Mouse (Mus musculus) G1E (cell line): Measurements from ENCODE around the gene Acad12.

Source experiments
- CTCF ChIP-seq: IDR thresholded peaks from 2 replicates; pipeline ENCODE4 v1.5.1; 2012; ENCODE audit warnings: low read depth, low read length, inconsistent platforms, mixed read lengths
- GATA1 ChIP-seq: IDR thresholded peaks from 2 replicates; pipeline ENCODE4 v1.6.1; 2012; ENCODE audit warnings: borderline replicate concordance, low read length, inconsistent platforms, mixed read lengths
- GATA2 ChIP-seq: IDR thresholded peaks from 2 replicates; pipeline ENCODE4 v1.6.1; 2012; ENCODE audit warnings: low read depth, low read length, inconsistent platforms, borderline replicate concordance
- POLR2AphosphoS5 ChIP-seq: IDR thresholded peaks from 2 replicates; pipeline ENCODE4 v1.6.1; 2012; ENCODE audit warnings: low read depth, low read length, inconsistent platforms; ENCODE audit not compliant: insufficient replicate concordance
- TAL1 ChIP-seq: conservative IDR thresholded peaks from 2 replicates; pipeline ENCODE4 v1.6.1; 2012; ENCODE audit warnings: low read depth, low read length, inconsistent platforms, mixed read lengths

- TF ChIP-seq GATA1 (no peak), CTCF (no peak), TAL1 (no peak), POLR2AphosphoS5 (no peak), GATA2 (no peak)
Observed at GRCm38 (mm10) chr5:121586400-121587039, 32.2 kb downstream of the Acad12 start.
